Mouse (Mus musculus) limb, embryonic 14.5 days (tissue): Measurements from ENCODE around the gene Lrmda. TPM values are rescaled to one million over a fixed set of nuclear protein-coding genes. Genes with fewer than 3 reads are reported as not detected.

Experiments used
- ATAC-seq: fragments of 200-750 bp; cut with Nextera tagmentation; 2 replicates; pipeline ENCODE4 v1.8.0; 2017; ENCODE audit warnings: low read depth, moderate number of reproducible peaks, moderate TSS enrichment; ENCODE audit not compliant: low FRiP score
- DNase-seq: peaks from one replicate; pipeline ENCODE4 v3.0.0-alpha.2; 2015; ENCODE audit warnings: low spot score
- H3K27ac ChIP-seq: fragments of 300-500 bp; sonication (generic); replicated peaks from 2 replicates; pipeline ENCODE4 v1.5.1; 2014; ENCODE audit warnings: low read depth, mild to moderate bottlenecking, low read length, moderate library complexity, mixed read lengths
- H3K27me3 ChIP-seq: fragments of 300-500 bp; sonication (generic); 2 replicates; pipeline ENCODE4 v1.6.1; 2014; ENCODE audit warnings: low read length, mixed read lengths; ENCODE audit not compliant: control insufficient read depth, insufficient read depth
- H3K36me3 ChIP-seq: fragments of 300-500 bp; sonication (generic); 2 replicates; pipeline ENCODE4 v1.6.1; 2014; ENCODE audit warnings: mild to moderate bottlenecking, low read length, moderate library complexity, mixed read lengths; ENCODE audit not compliant: control insufficient read depth, insufficient read depth
- H3K4me1 ChIP-seq: fragments of 300-500 bp; sonication (generic); 2 replicates; pipeline ENCODE4 v1.6.1; 2014; ENCODE audit warnings: antibody characterized with exemption, low read length, mixed read lengths; ENCODE audit not compliant: control insufficient read depth, insufficient read depth
- H3K4me2 ChIP-seq: fragments of 300-500 bp; sonication (generic); replicated peaks from 2 replicates; pipeline ENCODE4 v1.6.1; 2014; ENCODE audit warnings: low read depth, mild to moderate bottlenecking, low read length, moderate library complexity; ENCODE audit not compliant: severe bottlenecking
- H3K4me3 ChIP-seq: fragments of 300-500 bp; sonication (generic); replicated peaks from 2 replicates; pipeline ENCODE4 v1.5.1; 2014; ENCODE audit warnings: low read length
- H3K9ac ChIP-seq: fragments of 300-500 bp; sonication (generic); 2 replicates; pipeline ENCODE4 v1.6.1; 2014; ENCODE audit warnings: mild to moderate bottlenecking, low read depth, low read length, moderate library complexity; ENCODE audit not compliant: severe bottlenecking
- H3K9me3 ChIP-seq: fragments of 300-500 bp; sonication (generic); 2 replicates; pipeline ENCODE4 v1.6.1; 2016; ENCODE audit warnings: low read length; ENCODE audit not compliant: control insufficient read depth
- POLR2A ChIP-seq: fragments of 200-500 bp; IDR thresholded peaks from 2 replicates; pipeline ENCODE4 v1.8.0; 2012; ENCODE audit warnings: inconsistent platforms, mild to moderate bottlenecking, moderate library complexity, borderline replicate concordance; ENCODE audit not compliant: insufficient read depth, insufficient read length; ENCODE audit errors: extremely low read depth
- WGBS: fragments of 180-500 bp; shearing (Covaris S2); extraction: QIAGEN DNeasy Blood & Tissue Kit; methylation state at CpG from one replicate; pipeline ENCODE4 v1.1.7; 2014; 5-methylcytosine and 5-hydroxymethylcytosine counted together
- polyA plus RNA-seq, 2 experiments: library from polyadenylated mRNA; depleted of rRNA in 1 of 2; stranded (reverse) in 1 of 2; unstranded in 1 of 2; fragments of >200 nt; fragmentation: Nextera tagmentation in 1 of 2; extraction: Ambion mirVana in 1 of 2; gene quantifications; 2 replicates each; pipeline versions ENCODE4 v1.2.1 to v1.2.3; 2012 to 2014

The Lrmda gene
- polyA plus RNA-seq, 2 experiments = 0.08 to 0.72 TPM

DNA sequence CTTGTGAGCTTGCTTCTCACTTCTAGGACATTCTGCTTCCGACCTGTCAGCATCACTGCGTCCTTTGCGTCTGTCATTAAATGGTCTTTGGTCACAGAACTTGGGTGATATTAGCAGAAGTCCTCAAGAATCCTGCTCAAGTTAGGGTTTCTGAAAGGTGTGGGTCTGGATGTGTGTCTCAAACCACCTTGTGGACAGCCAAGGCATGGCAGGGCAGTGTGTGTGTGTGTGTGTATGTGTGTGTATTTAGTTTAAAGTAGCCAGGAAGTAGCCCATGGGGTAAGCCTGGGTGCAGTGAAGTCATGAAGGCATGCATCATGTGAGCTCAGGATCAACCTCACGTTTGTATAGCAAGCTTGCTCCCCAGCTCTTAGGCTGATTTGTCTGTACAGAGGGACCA is 274.9 kb downstream of the Lrmda start:
- DNase-seq = no peak
- Histone ChIP-seq H3K4me3 (no peak overlapping the region), H3K27ac (no peak overlapping the region), H3K4me2 (no peak overlapping the region), H3K4me1 (peaks cover 6% of the 10 kb centered on the region), H3K9ac (no peak overlapping the region), H3K9me3 (no peaks in the 10 kb centered on the region), H3K27me3 (no peaks in the 10 kb centered on the region), H3K36me3 (no peaks in the 10 kb centered on the region)
- ATAC-seq = no peak
- 86% methylated on average over 4 of the region's 4 CpGs for WGBS
- no peak for TF ChIP-seq POLR2A

DNA sequence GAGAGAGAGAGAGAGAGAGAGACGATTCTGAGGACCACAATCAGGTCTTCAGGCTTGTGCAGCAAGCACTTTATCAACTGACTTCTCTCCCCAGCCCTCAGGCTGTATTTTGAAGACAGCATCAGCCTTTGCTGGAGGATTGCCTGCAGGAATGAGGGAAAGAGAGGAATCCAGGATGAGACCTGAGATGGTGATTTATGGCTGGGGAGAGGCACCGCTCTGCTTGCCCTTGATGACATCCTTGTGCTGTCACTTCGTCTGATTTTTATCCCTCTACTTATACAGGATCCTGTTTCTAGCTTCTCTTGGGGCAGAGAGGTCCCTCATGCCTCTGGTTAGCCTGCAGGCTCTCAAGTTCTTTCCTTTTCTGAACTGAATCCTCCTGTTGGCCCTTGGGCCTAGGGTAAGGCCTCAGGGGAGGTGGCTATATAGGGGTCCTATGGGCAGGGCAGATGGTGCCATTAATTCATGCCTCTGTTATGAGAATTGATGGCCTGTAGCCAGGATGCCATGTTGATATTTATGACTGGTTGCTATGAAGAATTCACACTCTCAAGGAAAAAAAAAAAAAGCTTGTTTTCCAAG is 277.2 kb downstream of the Lrmda start:
- no peaks in the 10 kb centered on the region for H3K9me3 ChIP-seq
- 42% methylated on average over 3 of the region's 3 CpGs for WGBS
- ATAC-seq = no peak
- no peaks in the 10 kb centered on the region for H3K36me3 ChIP-seq
- H3K27me3 ChIP-seq = no peaks in the 10 kb centered on the region
- H3K4me3 ChIP-seq = no peak overlapping the region
- H3K27ac ChIP-seq = no peak overlapping the region
- no peak overlapping the region for H3K4me2 ChIP-seq
- DNase-seq = no peak
- H3K9ac ChIP-seq = no peak overlapping the region
- 0 out of 2 replicates have a peak, but pooled peaks cover under 1% of the 10 kb centered on the region for H3K4me1 ChIP-seq
- no peak for TF ChIP-seq POLR2A

- no peaks in the 10 kb centered on the region for H3K27me3 ChIP-seq
Observed at GRCm38 (mm10) chr14:22306759-22307158, 287.2 kb downstream of the Lrmda start.

GRCm38 (mm10) chr14:22308059-22308458 is 288.5 kb downstream of the Lrmda start:
- TF ChIP-seq POLR2A = no peak
- no peak overlapping the region for H3K9ac ChIP-seq
- no peaks in the 10 kb centered on the region for H3K36me3 ChIP-seq
- H3K4me3 ChIP-seq = no peak overlapping the region
- no peak for ATAC-seq
- H3K27me3 ChIP-seq = no peaks in the 10 kb centered on the region
- DNase-seq = no peak
- H3K4me2 ChIP-seq = no peak overlapping the region
- H3K4me1 ChIP-seq = no peaks in the 10 kb centered on the region
- H3K9me3 ChIP-seq = no peaks in the 10 kb centered on the region
- no peak overlapping the region for H3K27ac ChIP-seq
- 42% methylated on average over 6 of the region's 6 CpGs for WGBS

More at GRCm38 (mm10) chr14:22306759-22307158, 287.2 kb downstream of the Lrmda start:
- no peaks in the 10 kb centered on the region for H3K36me3 ChIP-seq
- no peak overlapping the region for H3K9ac ChIP-seq
- no peak for TF ChIP-seq POLR2A
- 82% methylated on average over 5 of the region's 5 CpGs for WGBS
- H3K4me3 ChIP-seq = no peak overlapping the region
- H3K27ac ChIP-seq = no peak overlapping the region
- no peaks in the 10 kb centered on the region for H3K9me3 ChIP-seq
- ATAC-seq (no peak), DNase-seq (no peak)
- no peak overlapping the region for H3K4me2 ChIP-seq
- H3K4me1 ChIP-seq = 0 out of 2 replicates have a peak, but pooled peaks cover 3% of the 10 kb centered on the region

GRCm38 (mm10) chr14:22323058-22323457 is 303.5 kb downstream of the Lrmda start:
- H3K4me1 ChIP-seq = no peaks in the 10 kb centered on the region
- ATAC-seq = no peak
- WGBS = 71% methylated on average over 1 of the region's 1 CpGs
- H3K4me3 ChIP-seq = no peak overlapping the region
- no peak overlapping the region for H3K9ac ChIP-seq
- no peaks in the 10 kb centered on the region for H3K27me3 ChIP-seq
- H3K27ac ChIP-seq = no peak overlapping the region
- TF ChIP-seq POLR2A = no peak
- H3K36me3 ChIP-seq = no peaks in the 10 kb centered on the region
- no peak overlapping the region for H3K4me2 ChIP-seq
- DNase-seq = no peak
- no peaks in the 10 kb centered on the region for H3K9me3 ChIP-seq
